Mouse (Mus musculus): ENCODE results near the gene Gnaz.

Gene Gnaz

DNA sequence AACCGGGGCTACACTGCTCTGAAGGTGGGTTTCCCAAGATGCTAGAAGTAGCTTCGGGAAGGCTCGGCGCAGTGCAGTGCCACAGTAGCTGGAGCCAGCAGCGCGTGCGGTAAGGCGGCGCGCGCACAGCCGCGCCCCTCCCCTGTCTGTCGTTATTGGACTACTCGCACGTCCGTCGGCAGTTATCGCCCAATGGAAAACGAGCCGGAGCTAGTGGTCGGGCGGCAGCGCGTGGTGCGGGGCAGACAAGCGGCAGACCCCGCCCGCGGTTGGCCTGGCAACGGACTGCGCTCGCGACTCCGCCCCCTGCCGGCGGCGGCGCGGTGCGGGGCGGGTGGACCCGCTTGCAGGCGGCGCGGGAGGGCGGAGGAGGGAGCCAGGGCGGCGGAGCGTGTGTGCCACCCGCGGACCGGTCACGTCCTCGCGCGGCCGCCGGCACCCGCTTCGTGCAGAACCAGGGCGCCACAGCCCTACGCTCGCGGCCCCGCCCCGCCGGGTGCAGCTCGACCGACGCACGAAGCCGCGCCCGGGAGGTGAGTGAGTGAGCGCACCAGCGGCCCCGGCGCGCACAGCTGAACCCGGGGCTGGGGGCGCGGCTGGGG lies at the start of gene Gnaz:
TSS of gene Gnaz (plus strand) at position 328 of the 602 bp plus-strand sequence.
- DNase-seq (ENCODE audit: low spot score in 2 of 2): peak; percentile 98 to 100

DNA sequence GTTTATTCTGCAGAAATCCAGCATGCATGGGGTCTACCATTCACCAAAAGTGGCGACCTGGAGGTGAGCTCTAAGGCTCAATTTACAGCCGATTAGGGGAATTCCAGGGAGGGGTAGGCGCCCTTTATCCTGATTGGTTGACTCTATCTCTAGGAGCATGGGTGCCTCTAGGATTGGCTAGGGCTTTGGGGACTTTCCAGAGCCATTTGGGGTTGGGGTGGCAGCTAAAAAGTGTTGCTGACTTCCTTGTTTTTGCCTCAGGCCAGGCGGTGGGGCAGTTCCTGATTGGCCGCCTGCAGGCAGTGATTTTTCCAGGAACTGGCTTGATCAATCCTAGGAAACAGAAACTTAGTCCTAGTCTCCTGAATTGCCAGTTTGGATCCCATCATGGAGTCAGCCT lies 47.7 kb upstream of the Gnaz start:
- DNase-seq (ENCODE audit: low spot score in 2 of 2): no peak

DNA sequence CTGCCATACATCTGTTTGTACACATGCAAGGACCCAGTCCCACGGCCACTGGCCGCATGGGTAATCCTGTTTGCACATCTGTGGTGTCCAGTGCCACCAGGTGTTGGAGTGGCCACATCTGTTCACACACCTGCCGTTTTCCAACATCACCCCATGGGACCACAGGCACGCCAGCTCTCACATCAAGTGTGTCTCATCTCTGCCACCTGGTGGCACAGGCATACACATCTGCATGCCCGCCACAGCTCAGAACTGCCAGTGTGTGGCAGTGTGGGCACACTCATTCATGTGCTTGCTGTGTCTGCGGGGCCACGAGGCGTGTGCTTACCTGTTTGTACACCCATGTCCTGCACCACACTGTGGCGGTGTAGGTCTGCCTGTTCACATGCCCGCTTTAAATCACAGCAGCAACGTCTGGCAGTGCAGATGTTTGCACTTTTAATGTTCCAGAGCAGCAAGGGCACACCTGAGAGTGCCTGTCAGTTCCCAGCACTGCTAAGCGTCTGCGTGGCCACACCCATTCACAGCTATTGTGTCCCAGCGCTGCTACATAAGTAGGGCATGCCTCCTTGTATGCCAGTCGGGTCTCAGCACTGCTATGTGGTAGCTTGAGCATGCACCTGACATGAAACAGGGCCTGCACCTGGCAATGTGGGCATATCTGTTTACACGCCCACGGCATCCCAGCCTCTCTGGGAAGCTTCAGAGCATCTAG lies 46.0 kb upstream of the Gnaz start:
- peak; percentile 52 to 69 for DNase-seq (ENCODE audit: low spot score in 2 of 2)

DNA sequence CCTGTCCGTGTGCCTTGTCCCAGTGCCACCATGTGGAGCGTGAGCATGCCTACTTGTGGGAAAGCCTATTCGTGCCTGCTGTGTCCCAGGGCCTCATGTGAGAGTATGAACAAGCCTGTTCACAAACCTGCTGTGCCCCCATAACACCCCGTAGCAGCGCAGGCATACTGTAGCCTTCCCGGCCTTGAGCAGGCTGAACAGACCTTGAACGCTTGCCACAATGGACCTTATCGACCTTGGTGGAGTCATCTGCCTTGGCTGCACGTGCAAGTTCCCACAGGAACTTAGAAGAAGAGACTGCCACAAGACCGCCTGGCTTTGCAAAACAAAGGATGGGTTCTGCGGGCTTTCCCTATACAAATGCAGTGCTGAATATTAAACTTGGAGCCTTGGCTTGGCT lies 45.4 kb upstream of the Gnaz start:
- DNase-seq (ENCODE audit: low spot score in 2 of 2): no peak

DNA sequence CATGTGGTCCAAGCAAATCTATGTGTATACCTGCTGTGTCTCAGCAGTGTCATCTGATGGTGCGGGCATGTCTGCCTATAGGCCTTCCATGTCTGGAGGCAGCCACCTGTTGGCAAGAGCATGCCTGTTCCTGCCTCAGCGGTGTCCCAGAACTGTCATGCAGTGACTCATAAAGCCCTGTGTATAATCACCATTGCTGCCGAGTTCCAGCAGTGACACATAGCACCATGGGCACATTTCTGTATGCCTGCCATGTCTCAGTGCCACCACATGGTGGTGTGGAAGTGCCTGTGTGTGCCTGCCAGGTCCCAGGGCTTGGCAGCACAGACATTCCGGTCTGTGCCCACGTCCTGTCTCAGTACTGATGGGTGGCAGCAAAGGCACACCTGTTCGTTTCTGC lies 44.2 kb upstream of the Gnaz start:
- DNase-seq (ENCODE audit: low spot score in 2 of 2): peak; percentile 47 to 66

DNA sequence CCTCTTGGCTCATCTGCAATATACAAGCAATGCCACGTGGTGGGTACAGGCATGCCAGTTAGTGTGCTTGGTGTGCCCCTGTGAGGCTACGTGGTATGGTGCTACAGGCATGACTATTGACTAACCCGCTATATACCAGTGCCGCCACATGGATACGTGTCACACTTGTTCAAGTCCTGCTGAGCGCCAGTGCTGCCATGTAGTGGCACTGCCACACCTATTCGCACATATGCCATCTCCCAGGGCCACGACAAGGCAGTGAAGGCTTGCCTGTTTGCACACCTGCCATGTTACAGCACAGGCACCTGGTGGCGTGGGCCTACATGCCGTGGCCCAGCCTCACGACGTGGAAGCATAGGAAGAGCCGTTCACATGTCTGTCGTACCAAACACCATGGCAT lies 42.7 kb upstream of the Gnaz start:
- no peak for DNase-seq (ENCODE audit: low spot score in 2 of 2)

DNA sequence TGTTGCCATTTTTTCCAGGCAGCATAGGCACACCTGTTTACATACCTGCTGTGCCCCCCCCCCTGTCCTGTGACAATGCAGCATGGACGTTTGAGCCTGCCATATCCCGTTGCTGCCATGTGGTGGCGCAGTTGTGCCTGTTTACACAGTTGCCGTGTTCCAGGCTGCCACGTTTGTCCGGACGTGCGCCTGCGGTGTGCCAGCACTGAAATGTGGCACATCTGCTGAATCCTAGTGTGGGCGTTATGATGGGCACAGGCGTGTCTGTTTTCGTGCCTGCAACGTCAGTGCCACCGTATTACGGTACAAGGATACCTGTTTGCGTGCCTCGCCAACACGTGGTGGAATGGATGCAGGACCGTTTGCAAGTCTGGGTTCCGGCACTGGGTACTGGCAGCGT lies 41.7 kb upstream of the Gnaz start:
- DNase-seq (ENCODE audit: low spot score in 2 of 2): peak; percentile 63 to 74

DNA sequence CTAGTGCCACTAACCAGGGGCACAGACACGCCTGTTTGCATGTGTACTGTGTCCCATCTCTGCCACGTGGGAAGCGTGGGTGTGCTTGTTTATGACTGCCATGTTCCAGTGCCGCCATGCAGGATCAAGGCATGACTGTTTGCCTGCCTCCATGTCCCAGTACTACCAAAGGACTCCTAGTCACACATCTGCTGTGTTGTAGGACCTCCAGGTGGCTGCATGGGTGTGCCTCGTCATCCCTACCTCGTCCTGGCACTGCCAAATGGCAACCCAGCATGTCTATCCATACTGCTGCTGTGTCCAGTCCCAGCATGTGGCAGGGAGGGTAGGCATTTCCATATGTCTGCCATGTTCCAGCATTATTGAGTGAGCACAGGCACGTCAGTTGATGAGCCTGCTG lies 38.7 kb upstream of the Gnaz start:
- no peak for DNase-seq (ENCODE audit: low spot score in 2 of 2)

DNA sequence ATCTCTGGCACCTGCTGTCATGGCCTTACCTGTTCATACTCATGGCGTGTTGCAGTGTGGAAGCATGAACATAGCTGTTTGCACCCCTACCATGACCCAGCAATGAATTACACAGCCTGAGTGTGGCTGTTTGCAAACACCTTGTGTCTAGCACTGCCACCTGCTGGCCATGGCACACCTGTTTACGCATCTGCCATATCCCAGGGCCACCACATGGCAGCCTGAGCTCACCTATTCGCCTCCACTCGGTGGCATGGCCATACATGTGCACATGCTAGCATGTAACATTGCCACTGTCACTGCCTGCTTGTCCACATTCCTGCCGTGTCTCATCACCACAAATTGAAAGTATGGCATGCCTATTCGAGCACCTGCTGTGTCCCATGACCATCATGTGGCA lies 37.4 kb upstream of the Gnaz start:
- no peak for DNase-seq (ENCODE audit: low spot score in 2 of 2)

DNA sequence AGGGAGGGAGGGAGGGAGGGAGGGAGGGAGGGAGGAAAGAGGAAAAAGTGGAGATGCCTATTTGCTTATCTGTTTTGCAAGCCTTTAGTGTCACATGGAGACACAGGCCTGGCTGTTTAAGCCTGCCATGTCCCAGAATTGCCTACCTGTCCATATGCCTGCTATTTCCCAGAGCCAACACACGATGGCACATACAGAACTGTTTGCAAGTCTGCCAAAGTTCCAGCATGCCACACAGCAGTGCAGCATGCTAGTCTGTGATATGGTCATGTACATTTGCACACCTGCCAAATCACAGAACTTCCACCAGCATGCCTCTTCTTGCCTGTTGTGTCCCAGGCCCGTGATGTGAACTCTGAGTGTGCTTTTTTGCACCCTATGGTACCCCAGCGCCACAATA lies 36.4 kb upstream of the Gnaz start:
- DNase-seq (ENCODE audit: low spot score in 2 of 2): no peak

DNA sequence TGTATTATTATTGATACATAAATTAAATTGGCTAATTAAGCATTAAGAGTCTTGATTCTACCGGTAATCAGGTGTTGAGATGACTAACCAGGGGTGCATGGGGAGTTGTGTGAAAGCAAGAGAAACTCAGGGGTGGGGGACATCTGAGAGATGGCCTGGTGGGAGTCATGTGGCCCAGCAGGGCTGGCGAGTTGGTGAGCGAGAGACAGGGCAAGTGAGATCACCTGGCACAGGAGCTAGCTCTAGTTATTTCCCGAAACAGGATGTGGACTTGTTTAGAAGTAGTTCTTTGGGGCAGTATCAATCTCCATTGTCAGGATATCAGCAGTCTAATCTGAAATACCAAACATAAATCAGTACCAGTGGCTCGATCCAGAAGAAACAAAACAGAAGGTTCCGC lies 35.3 kb upstream of the Gnaz start:
- DNase-seq (ENCODE audit: low spot score in 2 of 2): no peak

DNA sequence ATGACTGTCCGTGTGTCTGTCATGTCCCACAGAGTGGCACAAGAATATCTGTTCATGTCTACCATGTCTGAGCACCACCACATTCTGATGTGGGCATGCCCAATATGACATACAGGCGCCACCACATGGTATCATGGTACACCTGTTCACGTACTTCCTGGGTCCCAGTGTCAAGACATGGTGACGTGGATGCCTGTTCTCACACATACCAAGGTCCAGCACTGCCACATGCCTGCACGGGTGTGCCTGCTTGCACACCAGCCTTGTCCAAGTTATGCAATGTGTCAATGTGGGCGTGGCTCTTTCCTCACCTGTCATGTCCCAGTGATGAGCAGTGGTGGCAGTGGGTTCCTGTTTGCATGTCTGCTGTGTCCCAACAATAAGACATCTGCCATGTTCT lies 34.5 kb upstream of the Gnaz start:
- DNase-seq (ENCODE audit: low spot score in 2 of 2): no peak

DNA sequence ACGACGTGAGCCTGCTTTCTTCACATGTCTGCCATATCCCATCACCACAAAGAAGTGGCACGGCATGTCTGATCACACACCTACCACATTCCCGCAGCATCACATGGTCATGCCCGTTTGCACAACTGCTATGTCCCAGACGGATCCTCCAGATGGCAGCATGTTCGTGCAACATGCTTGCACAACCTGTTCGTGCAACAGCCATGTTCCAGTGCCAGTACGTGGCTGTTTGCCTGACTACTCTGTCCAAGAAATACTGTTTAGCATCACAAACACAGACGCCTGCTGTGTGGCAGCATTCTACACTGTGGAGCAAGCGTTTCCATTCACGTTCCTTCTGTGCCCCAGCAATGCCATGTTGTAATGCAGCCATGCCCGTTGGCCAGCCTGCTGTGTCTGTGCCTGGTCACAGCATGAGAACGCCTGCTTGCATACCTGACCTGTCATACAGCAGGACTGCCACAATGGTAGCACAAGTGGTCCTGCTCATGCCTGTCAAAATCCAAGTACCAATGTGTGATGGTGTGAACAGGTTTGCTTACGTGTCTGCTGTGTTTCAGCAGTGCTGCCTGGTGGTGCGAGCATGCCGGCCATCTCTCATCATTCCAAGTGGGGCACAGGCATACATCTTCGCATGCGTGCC lies 33.3 kb upstream of the Gnaz start:
- DNase-seq (ENCODE audit: low spot score in 2 of 2): no peak

DNA sequence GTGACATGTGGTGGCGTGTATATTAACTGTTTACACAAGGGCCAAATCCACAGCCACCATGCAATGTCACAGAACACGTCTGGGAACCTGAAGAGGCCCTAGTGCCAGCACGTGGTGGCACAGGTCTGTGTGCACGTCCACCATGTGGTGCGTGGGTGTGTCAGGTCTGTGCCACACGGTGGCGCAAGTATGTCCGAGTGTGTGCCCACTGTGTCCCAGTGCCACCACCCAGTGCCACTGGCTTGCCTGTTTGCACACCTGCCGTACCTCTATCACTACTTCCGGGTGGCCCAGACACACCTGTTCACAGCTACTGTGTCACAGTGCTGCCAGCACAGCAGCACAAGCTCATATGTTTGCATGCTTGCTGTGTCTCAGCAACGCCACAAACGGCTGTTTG lies 32.5 kb upstream of the Gnaz start:
- no peak for DNase-seq (ENCODE audit: low spot score in 2 of 2)

DNA sequence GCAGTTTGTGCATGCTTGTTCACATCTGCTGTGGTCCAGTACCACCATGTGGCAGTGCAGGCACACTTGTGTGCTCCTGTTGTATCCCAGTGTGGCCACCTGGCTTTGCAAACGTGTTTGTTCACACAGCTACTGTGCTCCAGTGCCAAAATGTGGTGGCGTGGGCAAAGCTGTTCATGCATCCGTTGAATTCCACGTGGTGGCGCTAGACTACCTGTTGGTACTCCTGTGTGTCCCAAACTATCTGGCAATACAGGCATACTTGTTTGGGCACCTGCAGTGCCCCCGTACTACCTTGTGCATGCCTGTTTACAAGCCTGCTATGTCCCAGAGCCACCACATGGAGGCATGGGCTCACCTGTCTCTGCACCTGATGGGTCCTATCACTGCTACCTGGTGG lies 32.0 kb upstream of the Gnaz start:
- DNase-seq (ENCODE audit: low spot score in 2 of 2): no peak

DNA sequence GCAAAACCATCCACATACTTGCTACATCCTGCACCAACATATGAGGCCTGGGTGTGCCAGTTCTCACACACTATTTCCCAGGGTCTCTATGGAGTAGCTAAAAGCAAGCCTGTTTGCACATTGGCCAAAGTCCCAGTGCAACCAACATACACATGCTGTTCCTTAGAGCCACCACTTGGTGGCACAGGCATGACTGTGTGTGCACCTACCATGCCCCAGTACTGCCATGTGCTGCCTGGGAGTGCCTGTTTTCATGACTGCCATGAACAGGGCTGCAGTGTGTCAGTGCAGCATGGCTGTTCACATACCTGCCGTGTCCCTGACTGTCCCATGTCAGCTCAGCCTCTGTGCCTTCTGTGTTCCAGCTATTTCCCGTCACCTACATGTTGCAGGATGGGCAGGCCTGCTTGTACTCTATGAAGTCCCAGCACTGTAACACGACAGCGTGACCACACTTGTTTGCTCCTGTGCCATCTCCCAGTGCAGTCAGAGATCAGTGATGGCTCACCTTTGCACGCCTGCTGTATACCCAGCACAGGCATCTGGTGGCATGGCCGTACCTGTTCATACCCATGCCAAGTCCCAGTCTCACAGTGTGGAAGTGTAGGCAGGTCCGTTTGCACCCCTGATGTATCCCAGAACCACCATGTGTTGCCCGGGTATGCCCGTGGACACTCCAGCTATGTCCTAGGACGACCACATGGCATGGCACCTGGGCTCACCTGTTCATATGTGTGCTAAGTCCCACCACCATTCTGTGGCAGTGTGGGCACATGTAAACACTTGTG lies 29.8 kb upstream of the Gnaz start:
- DNase-seq (ENCODE audit: low spot score in 2 of 2): no peak

DNA sequence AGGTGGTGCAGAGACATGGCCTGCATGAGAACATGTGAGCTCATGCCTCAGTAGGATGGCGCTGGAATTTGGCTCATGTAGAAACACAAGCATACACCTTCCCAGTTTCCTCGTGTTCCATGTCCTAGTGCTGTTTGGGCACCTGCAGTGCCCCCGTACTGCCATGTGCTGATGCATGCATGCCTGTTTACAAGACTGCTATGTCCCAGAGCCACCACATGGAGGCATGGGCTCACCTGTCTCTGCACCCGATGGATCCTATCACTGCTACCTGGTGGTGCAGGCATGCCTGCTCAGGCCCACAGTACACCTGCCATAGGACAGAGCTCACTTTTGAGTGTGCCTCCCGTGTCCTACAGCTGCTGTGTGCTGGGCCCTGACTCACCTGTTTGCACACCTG lies 28.6 kb upstream of the Gnaz start:
- DNase-seq (ENCODE audit: low spot score in 2 of 2): no peak

DNA sequence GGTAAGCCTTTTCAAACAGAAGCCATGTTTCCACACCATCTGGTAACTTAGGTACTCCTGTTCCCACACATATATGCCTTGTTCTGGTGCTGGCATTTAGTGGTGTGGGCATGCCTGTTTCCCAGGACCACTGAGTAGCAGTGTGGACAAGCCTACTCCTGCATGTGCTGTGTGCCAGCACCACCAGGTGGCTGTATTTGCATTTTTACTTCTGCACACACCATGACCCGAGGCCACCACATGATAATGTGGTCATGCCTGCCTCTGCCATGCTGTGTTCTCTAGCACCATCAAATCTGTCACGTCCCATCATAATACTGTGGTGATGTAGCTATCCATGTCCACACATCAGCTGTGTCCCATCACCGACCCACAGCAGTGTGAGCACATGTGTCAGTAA lies 27.7 kb upstream of the Gnaz start:
- no peak for DNase-seq (ENCODE audit: low spot score in 2 of 2)

DNA sequence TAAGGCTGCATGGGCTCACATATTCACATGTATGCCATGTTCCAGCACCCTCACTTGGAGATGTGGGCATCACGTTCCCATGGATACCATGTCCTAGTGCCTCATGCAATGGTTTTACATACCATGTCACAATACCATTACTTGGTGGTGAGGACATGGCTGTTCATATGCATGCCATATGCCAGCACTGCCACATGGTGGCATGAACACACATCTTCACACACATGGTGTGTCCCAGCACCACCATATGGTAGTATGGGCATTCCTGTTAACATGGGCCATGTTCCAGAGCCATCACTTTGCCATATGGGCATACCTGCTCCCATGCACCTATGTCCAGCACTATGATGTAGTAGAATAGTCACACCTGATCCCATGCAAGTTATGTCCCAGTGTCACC lies 26.2 kb upstream of the Gnaz start:
- DNase-seq (ENCODE audit: low spot score in 2 of 2): no peak

DNA sequence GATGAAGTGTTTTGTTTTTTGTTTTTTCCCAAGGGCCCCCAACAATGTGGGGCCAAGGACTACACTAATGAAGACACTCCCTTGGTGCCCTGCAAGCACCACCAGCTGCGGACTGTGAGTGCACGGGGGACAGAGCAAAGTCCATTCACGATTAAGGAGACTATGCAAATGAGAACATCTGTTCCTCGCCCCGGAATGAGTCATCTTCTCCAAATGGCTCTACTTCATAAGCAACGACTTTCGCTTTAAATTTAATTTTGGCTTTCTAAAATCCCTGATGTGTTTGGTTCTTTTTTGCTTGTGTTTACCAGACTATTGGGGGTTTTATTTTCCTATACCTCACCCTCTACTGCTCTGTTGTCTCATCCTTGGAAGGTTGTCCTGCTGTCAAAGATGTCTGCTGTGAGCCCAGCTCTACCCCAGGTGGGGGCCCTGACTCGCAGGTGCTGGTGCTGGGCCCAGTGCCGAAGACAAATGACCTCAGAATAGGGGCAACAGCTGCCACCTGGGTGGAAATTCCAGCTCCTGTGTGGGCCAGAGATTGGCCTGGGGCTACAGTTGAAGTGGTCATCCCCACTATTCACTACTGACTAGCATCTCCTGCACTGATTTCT lies 14.0 kb upstream of the Gnaz start:
- DNase-seq (ENCODE audit: low spot score in 2 of 2): peak; percentile 59 to 66

DNA sequence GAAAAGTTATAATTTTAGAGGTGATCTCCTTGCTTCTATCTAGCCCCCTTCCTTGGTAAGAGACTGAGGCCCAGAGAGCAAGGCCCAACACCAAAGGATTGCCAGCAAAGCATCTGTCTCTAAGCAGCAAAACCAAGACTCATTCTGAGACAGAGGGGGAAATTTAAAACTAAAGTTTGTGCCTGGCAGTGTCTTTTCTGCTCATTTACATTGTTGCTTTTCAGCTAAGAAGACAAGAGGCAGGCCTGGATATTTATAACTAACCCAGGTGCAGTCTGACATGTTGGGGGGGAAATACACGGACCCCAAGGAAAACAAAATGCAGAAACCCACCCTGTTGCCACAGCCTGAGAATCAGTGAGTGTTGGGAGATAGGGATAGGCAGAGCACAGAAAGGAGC lies 2.6 kb upstream of the Gnaz start:
- no peak for DNase-seq (ENCODE audit: low spot score in 2 of 2)

DNA sequence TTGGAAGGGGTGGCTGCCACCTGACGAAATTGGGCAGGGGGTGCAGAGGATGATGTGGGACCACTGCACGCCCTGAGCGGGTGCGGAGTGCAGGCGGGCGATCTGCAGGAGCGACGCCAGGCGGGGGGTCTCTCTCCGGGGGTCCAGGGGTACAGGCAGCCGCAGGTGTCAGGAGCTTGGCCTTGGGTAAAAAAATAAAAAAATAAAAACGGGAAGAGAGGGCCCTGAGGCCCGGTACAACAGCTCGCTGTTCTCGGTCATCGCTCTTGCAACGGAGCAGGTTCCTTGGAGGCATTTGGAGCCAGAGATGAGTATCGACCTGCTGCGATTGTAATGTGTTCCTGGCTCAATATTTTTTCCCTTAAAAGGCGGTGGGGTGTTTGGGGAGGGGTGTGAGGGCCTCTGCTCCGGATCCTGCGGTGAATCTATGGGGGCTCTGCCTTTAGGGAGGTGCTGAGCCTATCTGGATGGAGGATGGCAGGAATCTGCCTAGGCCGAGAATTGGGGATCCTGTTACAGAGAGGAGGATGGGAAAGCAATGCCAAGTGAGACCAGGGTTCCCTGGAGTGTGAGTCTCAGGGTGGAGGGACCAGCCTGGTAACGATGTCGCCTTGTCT lies 782 bp downstream of the Gnaz start:
- DNase-seq (ENCODE audit: low spot score in 2 of 2): peak in 1 of 2 experiments; percentile 55
